Mouse (Mus musculus): ENCODE measurements at regions not wholly inside any gene's neighbourhood (a gene's known extent, or its start where the extent isn't known, plus 50 kb on each side); places are given as distances from the start of the nearest gene placed in this dataset.

DNA sequence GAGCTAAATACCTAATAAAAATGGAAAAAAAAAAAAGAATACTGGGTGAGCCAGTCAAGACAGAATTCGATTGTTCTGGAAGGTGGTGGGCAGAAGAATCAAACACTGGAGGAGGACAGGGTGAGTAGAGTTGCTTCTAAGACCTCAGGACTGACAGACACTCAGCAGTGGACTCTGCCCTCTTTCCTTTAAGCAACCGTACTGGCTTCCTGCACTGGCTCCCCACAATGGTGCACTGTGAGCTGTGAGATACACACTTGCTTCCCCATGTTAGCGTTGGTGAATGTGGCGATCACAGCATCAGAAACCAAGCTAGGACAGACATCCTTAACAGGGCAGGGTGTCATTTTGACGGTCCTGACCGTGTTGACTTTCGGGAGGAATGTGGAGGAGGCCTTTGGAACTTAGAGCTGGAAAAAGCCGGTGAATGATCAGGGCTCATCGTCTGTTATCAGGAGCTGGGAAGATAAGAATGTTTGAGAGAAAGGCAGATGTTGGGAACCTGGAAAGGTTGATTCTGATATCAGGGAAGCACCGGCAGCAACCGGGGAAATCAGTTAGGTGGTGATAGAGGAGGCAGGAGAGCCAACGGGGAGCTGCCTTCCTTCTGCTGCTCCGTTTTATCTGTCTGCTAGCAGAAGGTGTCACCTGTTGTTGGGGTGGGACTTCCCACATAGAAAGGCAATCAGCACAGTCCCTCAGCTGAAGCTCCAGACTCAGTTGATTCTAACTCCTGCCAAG is 254.8 kb downstream of the Ajap1 start:
- DNase-seq (ENCODE audit: low read depth), result no peak

DNA sequence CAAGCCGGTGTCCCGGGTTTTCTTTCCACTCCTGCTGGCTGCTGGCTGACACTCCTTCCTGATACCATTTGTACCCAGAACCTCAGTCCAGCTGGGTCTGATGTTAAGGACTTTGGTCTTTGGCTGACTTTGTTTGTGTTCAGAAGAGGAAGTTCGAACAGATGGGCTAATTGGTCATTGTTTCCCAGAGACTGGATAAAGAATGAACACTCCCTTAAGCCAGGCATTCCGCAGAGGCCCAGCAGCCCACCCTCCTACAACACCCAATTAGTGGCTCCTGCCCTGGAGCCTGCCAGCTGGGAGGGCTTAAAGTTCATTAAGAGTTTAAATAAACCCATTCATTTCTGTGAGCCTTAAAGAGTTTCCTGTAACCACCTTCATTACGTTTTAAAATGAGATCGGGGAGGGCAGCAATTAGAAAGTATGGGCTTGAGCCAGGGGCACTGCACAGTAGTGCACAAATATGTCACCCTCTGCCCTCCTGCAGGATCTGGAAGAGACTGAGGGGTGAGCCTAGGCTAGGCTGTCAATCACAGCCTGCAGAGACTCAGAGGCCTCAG is 257.9 kb downstream of the Ajap1 start:
- DNase-seq (ENCODE audit: low read depth), result no peak

GRCm38 (mm10) chr4:153223019-153223418 is 259.6 kb downstream of the Ajap1 start:
- no peak for DNase-seq (ENCODE audit: low read depth)

GRCm38 (mm10) chr4:153220485-153220884 is 262.1 kb downstream of the Ajap1 start:
- DNase-seq (ENCODE audit: low read depth), result no peak

- DNase-seq (ENCODE audit: low read depth), result no peak
Measured at GRCm38 (mm10) chr4:153220074-153220473, 262.5 kb downstream of the Ajap1 start.

GRCm38 (mm10) chr4:153217541-153217980 is 265.1 kb downstream of the Ajap1 start:
- no peak for DNase-seq (ENCODE audit: low read depth)

DNA sequence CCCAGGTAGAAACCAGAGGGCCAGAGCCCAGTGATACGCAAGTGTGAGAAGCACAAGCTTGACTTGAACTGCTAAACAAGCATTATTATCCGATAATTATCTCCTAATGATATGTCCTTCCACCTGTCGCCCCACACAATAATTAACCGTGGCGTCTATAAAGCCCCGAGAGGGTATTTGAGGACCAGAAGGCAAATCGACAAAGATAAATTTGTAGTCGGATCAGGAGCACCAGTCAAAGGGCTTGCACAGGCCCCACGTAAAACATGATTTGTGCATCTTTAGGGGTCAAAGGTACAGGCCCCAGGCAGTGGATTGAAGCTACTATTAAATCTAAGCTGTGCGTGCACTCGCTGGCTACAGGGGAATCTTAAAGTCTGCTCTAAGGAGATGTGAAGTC is 270.5 kb downstream of the Ajap1 start:
- no peak for DNase-seq (ENCODE audit: low read depth)

DNA sequence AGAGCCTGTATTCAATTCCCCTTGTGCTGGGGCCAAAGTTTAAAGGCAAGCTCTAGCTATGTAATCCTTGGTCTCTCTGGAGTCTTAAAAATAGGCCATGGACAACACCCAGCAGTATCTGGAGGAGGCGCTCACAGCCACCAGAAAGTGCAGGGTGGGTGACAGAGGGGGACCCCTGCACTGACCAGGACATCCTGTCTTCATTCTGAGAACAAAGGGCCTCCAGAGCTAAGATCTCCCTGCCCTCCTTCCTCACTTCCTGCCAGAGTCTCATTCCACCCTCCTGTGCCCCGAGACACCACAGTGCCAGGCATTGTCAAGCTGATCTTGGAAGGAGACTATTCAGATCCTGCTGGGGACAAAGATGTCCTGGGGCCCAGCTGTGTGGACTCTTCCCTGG is 273.8 kb downstream of the Ajap1 start:
- DNase-seq (ENCODE audit: low read depth), result no peak

- DNase-seq (ENCODE audit: low read depth), result no peak
Measured at GRCm38 (mm10) chr4:153208215-153208614, 274.4 kb downstream of the Ajap1 start.

DNA sequence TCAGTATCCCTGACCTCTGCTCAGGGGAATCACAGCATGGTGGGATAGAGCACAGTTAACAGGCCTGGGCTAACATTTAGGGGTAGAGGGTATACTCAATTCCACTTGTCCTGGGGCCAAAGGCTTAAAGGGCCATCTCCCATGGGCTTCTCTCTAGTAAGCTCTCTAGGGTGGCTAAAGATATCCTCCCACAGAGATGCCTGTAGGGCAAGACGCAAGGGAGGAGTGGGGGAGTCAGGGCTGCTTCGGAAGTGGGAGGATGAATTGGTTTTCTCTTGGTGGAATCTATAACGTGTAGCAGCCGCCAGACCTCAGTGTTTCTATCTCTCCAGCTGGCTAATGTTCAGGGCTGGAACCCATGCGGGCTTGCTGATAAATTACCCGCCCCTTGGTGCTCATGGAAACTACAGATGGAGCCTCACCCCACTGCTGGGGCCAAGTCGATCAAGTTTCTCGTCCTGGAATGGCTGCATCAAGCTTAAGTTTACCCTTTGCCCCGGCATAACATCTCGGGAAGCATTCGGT is 275.0 kb downstream of the Ajap1 start:
- no peak for DNase-seq (ENCODE audit: low read depth)

- DNase-seq (ENCODE audit: low read depth), result no peak
Measured at GRCm38 (mm10) chr4:153206789-153207457, 275.7 kb downstream of the Ajap1 start.

- DNase-seq (ENCODE audit: low read depth), result no peak
Measured at GRCm38 (mm10) chr4:153204764-153205163, 277.8 kb downstream of the Ajap1 start.

GRCm38 (mm10) chr4:153200799-153201770 is 281.5 kb downstream of the Ajap1 start:
- no peak for DNase-seq (ENCODE audit: low read depth)

DNA sequence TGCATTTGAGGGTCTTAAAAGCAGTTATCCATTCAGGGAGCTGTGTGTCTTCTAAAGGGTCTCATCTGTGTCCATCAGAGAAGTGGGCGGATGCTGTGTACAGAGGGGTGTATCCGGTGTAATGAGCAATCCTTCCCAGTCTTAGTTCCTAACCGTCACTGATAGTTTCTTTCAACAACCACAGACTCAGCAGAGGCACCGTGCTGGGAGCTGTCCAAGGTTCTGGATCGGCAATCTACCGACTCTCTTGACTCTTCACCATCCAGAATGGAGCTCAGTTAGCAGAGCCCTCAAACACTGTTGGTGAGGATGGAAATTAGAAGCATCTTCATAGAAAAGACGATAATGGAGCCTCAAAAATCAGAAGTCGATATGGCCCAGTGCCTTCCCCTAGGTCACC is 293.1 kb downstream of the Ajap1 start:
- DNase-seq (ENCODE audit: low read depth), result peak; percentile 32

DNA sequence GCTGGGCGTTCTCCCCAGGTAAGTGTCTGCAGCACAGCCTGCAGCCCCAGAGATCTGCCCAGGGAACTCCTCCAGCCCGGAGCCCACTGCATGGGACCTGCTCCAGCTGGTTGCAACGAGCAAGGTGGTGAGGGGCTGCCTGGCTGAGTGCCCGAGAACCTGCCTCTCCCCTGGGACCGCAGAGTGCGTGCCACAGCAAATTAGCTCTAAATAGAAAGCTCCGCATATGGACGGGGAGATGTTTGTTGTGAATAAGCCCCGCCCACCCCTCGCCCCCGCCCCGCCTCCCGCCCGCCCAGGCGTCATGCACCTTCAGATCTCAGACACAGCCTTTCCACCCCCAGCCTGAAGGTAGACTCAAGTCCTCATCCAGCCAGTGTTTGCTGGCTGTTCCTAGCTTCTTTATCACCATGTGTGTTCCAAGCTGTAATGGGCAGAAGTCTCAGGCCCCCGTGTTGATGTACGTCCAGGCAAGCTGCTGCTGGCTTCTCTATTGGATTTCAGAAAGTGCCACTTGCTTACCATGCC is 294.0 kb downstream of the Ajap1 start:
- DNase-seq (ENCODE audit: low read depth), result no peak

GRCm38 (mm10) chr4:153187959-153188503 is 294.6 kb downstream of the Ajap1 start:
- DNase-seq (ENCODE audit: low read depth), result no peak

DNA sequence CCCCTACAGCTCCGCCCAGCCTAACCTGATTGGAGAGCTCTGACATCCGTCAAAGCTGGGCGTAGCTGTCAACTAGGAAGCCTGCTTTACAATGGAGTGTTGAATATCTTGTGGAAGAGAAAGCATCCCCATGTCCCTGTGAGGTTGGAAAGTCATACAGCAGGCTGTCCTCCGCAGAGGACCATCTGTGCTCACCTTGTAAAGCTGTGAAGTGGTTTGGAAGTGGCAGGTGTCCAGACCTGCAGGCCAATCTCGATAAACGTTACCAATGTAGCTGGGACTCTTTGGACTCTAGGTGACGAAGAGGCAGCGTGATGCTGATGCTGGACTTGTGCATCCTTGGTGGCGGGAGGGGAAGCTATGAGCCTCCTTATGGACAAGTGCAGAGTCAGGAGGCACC is 305.1 kb downstream of the Ajap1 start:
- no peak for DNase-seq (ENCODE audit: low read depth)

GRCm38 (mm10) chr4:153175660-153176059 is 307.0 kb downstream of the Ajap1 start:
- DNase-seq (ENCODE audit: low read depth), result no peak

DNA sequence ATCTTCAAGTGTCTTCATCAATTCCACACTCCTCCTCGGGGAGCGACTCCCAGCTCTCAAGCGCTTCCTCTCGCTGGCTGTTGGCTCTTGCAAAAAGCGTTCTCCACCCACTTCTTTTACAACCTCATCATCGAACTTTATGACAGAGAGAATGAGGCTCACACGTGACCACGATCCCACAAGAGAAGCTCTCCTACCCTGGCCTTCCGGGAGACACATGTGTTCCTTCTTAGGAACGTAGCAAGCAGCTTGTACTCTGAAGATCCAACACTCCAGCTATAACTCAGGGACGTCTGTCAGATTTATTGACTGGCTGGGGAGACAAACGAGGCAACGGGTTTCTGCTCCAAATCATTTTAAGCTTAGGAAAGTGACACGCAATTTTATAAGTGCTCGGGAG is 307.5 kb downstream of the Ajap1 start:
- no peak for DNase-seq (ENCODE audit: low read depth)

GRCm38 (mm10) chr4:153169991-153170390 is 312.6 kb downstream of the Ajap1 start:
- no peak for DNase-seq (ENCODE audit: low read depth)

- no peak for DNase-seq (ENCODE audit: low read depth)
Measured at GRCm38 (mm10) chr4:153164810-153165209, 317.8 kb downstream of the Ajap1 start.
